Mouse (Mus musculus) brain, embryonic 14.5 days (tissue): ENCODE data around the gene Cyp2u1. TPM values are rescaled to one million over a fixed set of nuclear protein-coding genes. Genes with fewer than 3 reads are reported as not detected.
"Not testable (repeated sequence)": the region's sequence is repeated elsewhere in the genome, so short reads cannot be mapped to it uniquely, and the experiment has no call there.

Experiments used
- DNase-seq: peaks from one replicate; pipeline ENCODE4 v3.0.0-alpha.2; 2011; ENCODE audit warnings: low read depth
- CTCF ChIP-seq: fragments of 200-500 bp; IDR thresholded peaks from 2 replicates; pipeline ENCODE4 v1.5.1; 2012; ENCODE audit warnings: inconsistent platforms, mild to moderate bottlenecking, moderate library complexity, borderline replicate concordance; ENCODE audit not compliant: insufficient read depth, insufficient read length; ENCODE audit errors: extremely low read depth
- POLR2A ChIP-seq: fragments of 200-500 bp; IDR thresholded peaks from 2 replicates; pipeline ENCODE4 v1.6.1; 2012; ENCODE audit warnings: mild to moderate bottlenecking, inconsistent platforms, borderline replicate concordance; ENCODE audit not compliant: poor library complexity, insufficient read depth, insufficient read length, severe bottlenecking; ENCODE audit errors: extremely low read depth
- polyA plus RNA-seq: library from polyadenylated mRNA; depleted of rRNA; stranded (reverse); fragments of >200 nt; gene quantifications from 2 replicates; pipeline ENCODE4 v1.2.3, GENCODE M21; 2012; rRNA removed

Cyp2u1 gene
- polyA plus RNA-seq: 3.5 and 3.7 TPM in 2 replicates

GRCm38 (mm10) chr3:131302452-131303319, at the start of gene Cyp2u1:
Gene Cyp2u1, minus strand, starts transcription at chr3:131303227.
- peak; percentile 97 for DNase-seq
- peak; percentile 35; the same call in 1 of the 2 replicates for TF ChIP-seq POLR2A
- no peak for TF ChIP-seq CTCF

GRCm38 (mm10) chr3:131350539-131350938, 47.5 kb upstream of the Cyp2u1 start:
- TF ChIP-seq CTCF (no peak), POLR2A (no peak)
- no peak for DNase-seq

- no peak for DNase-seq
- TF ChIP-seq POLR2A (no peak), CTCF (no peak)
Observed at GRCm38 (mm10) chr3:131349013-131349412, 46.0 kb upstream of the Cyp2u1 start.

- DNase-seq: no peak
- TF ChIP-seq CTCF (no peak), POLR2A (no peak)
Observed at GRCm38 (mm10) chr3:131348579-131348950, 45.5 kb upstream of the Cyp2u1 start.

GRCm38 (mm10) chr3:131347831-131348578, 45.0 kb upstream of the Cyp2u1 start:
- peak; percentile 32 for DNase-seq
- no peak for TF ChIP-seq POLR2A
- peak; percentile 56 for TF ChIP-seq CTCF

- DNase-seq: no peak
- no peak for TF ChIP-seq POLR2A
- TF ChIP-seq CTCF: no peak
Observed at GRCm38 (mm10) chr3:131345903-131346302, 42.9 kb upstream of the Cyp2u1 start.

GRCm38 (mm10) chr3:131343311-131343710, 40.3 kb upstream of the Cyp2u1 start:
- TF ChIP-seq POLR2A: no peak
- no peak for TF ChIP-seq CTCF
- no peak for DNase-seq

- TF ChIP-seq CTCF (no peak), POLR2A (no peak)
- DNase-seq: no peak
Observed at GRCm38 (mm10) chr3:131340885-131341284, 37.9 kb upstream of the Cyp2u1 start.

- peak; percentile 41 for DNase-seq
- TF ChIP-seq CTCF (no peak), POLR2A (no peak)
Observed at GRCm38 (mm10) chr3:131339280-131339679, 36.3 kb upstream of the Cyp2u1 start.

GRCm38 (mm10) chr3:131337749-131338148, 34.7 kb upstream of the Cyp2u1 start:
- not testable (repeated sequence) for DNase-seq

- no peak for TF ChIP-seq POLR2A
- no peak for TF ChIP-seq CTCF
- DNase-seq: peak; percentile 84
Observed at GRCm38 (mm10) chr3:131336629-131337028, 33.6 kb upstream of the Cyp2u1 start.
